Mouse (Mus musculus): ENCODE results near the gene Ccnt2.

The Ccnt2 gene

DNA sequence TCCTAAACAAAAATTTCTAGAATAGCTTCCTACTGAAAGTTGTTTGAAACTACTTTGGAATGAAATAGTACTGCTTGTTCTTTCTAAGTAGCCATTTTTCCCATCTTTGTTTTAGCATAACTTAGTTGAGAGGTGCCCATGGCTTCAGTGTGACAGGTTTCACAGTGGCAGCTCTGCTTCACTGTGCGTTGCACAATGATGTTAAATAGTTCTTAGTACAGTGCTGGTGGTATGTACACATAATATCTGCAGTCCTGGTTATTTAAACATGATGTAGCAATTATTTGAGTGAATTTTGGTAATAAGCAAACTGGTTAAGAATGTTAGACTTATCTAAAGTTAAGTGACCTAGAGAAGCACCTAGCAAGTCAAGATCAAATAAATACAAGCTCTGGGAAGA lies 19.5 kb downstream of the Ccnt2 start:
- no peak for DNase-seq (ENCODE audit: low spot score)

DNA sequence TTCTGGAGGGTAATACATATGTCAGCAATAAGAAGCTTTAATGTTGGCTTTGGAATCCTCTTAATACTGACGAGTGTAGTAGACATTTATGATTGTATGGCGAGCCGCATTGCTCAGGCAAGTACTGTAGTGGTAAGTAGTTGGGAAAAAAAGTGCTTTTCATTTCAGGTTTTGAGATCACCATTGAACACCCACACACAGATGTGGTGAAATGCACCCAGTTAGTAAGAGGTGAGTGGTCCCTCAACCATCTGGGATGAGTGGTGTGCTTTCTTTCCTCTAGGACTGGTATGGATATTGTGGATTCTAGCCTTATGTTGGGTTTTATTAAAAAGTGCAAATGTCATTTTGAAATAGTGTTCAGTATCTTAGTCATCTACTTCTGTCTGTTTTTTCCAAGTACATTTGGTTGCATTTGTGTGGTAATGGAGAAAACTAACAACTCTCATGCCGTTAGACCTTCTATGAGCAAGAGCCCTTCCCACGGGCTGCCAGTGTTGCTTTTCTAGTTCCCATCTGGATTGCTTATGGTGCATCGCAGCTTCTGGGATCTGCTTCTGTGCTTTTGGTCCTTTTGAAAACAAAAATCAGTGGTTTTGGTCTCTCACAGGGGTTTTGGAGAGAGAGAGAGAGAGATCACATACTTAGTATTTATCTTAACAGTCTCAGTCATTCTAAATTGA lies 21.3 kb downstream of the Ccnt2 start:
- DNase-seq (ENCODE audit: low spot score): no peak

DNA sequence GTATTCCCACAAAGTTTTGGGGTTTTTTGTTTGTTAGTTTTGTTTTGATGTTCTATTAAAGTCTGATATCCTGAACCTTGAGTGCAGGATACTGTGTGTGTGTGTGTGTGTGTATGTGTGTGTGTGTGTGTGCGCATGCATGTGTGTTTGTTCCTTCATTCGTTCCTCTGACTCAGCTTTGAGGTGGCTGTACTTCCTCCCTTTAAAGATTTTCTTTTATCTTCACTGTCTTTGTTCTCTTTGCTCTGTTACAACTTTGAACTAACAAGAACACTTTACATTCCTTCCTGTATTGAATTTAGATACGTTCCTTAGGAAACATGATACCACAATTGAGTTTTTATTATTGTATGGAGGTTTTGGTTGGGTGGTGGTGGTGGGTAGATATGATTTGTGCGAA lies 22.4 kb downstream of the Ccnt2 start:
- DNase-seq (ENCODE audit: low spot score): no peak

DNA sequence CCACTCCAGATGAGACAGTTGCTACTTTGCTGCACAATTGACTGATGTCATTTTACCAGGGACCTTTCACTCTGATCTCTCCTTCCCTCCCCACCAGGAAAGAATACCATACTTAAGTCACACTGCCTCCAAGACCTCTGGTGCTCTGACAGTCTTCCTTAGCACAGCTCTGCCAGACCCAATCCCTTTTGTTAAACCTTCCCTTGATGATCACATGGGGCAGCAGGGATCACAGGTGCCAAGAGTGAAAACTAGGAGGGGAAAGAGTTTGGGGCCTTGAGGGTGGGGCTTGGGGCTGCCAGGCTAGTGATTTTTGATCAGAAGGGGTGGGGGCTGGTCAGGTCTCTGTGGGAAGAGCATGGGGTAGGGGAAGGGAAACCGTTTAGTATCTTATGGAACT lies 22.8 kb downstream of the Ccnt2 start:
- DNase-seq (ENCODE audit: low spot score): no peak

DNA sequence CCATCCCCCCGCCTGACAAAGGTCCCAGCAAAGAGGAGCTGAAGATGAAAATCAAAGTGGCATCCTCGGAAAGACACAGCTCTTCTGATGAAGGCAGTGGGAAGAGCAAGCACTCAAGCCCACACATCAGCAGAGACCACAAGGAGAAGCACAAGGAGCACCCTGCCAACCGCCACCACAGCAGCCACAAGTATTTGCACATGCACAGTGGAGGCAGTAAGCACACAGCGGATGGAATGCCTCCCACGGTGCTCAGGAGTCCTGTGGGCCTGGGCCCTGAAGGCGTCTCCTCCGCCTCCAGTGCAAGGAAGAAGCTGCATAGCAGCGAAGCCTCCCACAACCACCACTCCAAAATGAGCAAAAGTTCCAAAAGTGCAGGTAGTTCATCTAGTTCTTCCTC lies 29.0 kb downstream of the Ccnt2 start:
- DNase-seq (ENCODE audit: low spot score): no peak

DNA sequence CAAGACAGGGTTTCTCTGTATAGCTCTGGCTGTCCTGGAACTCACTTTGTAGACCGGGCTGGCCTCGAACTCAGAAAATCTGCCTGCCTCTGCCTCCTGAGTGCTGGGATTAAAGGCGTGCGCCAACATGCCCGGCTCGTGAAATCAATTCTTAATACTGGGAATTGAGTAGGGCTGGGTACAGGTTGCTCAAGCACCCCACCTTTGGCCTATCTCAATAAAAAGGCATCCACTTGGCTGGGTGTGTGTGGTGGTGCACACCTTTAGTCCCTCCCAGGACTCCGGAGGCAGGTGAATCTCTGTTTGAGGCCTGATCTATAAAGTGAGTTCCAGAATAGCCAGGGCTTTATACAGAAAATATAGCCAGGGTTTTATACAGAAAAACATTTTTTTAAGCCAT lies 34.7 kb downstream of the Ccnt2 start:
- DNase-seq (ENCODE audit: low spot score): no peak

DNA sequence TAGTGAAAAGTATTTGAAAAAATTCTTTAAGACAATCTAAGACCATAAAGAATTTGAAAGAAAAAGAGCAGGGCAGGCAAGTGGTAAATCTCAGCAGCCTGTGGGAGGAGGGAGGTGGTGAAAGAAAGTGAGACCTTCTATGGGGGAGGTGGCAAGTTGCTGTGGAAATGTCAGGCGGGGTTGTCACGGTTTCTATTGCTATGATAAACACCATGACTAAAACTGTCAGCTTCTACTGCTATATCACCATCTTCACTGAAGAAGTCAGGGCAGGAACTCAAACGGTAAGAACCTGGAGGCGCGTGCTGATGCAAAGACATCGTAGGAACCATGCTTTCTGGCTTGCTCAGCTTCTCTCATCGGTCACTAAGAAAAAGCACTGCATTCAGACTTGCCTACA lies 39.0 kb downstream of the Ccnt2 start:
- DNase-seq (ENCODE audit: low spot score): no peak

DNA sequence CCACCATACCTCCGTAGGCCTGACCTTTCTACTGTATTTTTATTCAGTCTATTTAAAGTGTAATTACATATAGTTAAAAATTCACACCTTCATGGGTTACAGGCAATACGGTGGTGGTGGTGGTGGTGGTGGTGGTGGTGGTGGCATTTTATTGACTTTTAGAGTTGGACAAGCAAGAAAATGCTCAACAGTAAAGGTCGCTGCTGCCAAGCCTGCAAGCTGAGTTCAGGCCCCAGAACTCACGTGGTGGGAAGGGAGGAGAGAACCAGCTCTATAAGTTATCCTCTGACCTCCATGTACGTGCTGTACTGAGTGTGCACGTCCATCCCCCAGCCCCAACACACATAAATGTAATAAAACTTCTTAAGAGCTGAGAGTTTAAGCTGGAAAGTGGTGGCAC lies 42.4 kb downstream of the Ccnt2 start:
- DNase-seq (ENCODE audit: low spot score): no peak

DNA sequence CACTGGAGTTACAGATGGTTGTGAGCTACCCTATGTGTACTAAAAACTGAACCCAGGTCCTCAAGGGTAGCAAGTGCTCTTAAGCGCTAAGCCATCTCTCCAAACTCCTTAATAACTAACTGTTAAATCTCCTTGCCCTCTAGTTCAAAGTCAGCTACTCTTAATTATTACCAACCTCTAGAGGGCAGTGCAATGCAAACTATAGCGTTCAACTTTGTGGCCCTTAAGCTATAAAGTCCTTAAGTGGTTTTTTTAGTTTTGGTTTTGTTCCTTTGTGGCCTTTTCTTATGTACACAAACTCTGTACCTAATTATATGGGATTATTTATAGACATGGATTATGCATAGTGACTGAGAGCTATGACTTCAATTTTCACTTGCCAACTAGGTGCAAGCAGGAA lies 53.4 kb downstream of the Ccnt2 start:
- DNase-seq (ENCODE audit: low spot score): peak; percentile 59

DNA sequence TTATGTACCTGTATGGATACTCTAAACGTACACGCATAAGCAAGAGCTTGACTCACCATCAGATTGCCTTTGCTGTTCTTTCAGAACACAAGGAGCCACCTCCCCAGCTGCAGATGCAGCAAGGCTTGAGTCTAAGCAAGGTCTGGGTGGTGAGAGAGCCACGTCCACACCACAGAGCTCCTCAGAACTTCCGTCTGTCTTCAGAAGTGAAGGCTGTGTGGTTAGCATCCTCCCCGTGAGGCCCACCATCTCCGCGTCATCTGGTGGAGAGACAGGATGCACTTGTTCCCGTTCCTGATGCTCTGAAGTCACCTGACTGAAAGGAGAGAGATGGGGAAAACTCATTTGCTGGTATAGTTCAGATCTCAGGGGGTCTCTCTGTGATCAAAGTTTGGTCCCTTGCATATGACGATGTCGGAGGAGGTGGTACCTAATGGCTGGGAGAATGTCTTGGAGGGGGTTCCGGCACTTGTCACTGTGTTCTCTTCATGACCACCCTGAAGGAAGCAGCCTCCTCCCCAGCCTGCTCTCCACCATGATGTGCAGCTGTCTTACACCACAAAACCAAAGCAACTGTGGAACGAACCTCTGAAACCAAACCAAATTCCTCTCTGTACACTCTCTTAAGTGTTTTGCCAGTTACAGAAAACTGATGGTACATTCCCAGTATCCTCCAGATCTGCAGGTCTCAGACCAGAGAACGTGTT lies 56.4 kb downstream of the Ccnt2 start:
- no peak for DNase-seq (ENCODE audit: low spot score)

DNA sequence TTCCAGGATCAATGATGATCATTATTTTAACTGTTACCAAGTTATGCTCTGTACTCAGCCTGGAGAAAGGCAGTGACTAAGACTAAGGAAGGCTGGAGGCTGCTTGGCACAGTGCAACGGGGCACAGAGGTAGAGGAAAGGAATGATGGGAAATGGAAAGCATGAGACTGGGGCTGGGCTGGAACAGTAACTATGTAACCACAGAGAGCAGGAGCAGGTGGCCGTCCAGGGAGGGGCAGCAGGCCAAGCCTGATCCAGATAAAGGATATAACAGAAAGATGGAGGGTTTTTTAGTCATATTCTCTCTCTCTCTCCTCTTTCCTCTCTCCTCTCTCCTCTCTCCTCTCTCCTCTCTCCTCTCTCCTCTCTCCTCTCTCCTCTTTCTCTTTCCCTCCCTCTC lies 59.8 kb downstream of the Ccnt2 start:
- DNase-seq (ENCODE audit: low spot score): no peak

DNA sequence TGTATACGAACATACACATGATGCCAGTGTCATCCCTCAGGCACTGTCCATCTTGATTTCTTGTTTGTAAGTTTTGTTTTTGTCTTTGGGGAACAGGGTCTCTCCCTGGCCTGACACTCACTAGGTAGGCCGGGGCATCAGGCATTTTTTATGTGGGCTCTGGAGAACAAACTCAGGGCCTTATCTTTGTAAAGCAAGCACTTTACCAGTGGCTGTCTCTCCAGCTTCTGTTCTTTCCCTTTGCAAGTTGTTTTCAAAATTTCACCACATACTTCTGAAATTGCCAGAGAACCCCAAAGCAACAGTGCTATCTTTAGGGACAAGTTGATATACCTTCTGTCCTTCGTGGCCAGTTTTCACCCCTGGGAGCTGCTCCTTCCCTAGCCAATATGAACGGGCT lies 60.2 kb downstream of the Ccnt2 start:
- no peak for DNase-seq (ENCODE audit: low spot score)

DNA sequence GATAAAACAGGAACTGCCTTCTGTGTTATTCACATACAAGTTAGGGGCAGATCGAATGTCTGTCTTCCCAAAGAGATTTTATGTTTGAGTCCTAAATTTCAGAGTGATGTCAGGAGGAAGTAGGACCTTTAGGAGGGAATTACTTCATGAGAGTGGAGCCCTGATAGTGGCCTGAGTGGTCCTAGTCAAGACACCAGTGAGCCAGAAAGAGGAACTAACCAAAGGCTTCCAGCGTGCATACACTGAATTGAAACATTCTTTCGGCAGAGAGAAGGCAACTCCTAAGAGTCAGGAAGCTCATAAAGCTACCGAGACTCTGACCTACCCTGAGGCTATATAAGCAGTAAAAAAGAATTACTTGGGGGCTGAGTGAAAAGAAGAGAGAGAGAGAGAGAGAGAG lies 62.7 kb downstream of the Ccnt2 start:
- DNase-seq (ENCODE audit: low spot score): no peak

DNA sequence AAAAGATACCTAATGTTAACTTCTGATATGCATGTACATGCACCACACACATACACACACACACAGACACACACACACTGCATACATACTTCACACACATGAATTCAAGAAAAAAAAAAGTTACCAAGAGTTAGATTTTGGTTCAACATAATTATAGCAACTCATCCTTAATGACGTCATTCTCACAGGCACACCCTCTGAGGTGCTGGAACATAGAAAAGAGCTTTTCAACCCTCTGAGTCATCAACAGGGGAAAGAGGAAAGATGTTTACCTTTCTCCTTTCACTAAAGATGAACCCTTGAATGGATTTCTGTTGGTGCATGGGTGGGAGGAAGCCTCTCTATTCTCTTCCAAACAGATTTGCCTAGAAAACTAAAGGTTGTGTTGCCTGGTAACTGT lies 64.6 kb downstream of the Ccnt2 start:
- DNase-seq (ENCODE audit: low spot score): no peak

DNA sequence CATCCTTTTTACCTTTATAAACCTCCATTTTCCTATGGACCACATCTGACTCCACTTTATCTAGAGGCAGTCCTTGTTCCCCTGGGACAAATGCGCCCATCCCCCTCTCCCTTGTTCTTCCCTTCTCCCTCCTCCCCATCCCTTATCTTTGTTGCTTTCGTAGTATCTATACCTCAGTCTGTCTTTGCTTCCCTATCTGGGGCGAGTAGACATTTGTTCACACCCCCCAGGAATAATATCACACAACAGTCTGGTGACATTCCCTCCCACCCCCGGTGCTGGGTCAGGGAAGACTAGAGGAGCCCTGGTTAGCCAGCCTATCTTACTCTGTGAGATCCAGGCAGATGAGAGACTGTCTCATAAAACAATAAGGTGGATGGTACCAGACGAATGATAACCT lies 71.5 kb downstream of the Ccnt2 start:
- DNase-seq (ENCODE audit: low spot score): no peak

DNA sequence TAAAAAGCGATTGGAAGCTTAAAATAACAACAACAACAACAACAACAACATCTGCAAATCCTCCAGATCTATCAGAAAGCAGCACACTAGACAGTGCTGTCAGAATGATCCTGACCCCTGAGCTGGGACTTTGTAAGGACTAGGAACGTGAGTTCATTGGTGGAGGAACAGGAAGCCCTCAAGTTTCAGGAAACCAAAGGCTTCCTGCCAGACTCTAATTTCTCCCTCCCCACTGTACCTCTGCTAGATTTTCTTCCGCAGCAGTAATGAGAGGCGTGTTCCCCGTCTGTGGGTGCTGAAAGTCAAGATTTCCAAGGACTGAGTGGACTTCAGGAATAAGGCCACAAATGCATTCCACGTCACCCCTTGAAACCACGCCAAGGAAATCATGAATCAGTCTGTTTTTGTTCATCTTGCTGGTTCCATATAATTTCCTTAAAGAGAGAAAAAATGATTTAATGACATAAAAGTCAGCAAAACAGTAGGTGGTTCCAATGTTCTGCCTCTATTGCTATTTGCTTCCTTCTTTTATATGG lies 76.2 kb downstream of the Ccnt2 start:
- no peak for DNase-seq (ENCODE audit: low spot score)

DNA sequence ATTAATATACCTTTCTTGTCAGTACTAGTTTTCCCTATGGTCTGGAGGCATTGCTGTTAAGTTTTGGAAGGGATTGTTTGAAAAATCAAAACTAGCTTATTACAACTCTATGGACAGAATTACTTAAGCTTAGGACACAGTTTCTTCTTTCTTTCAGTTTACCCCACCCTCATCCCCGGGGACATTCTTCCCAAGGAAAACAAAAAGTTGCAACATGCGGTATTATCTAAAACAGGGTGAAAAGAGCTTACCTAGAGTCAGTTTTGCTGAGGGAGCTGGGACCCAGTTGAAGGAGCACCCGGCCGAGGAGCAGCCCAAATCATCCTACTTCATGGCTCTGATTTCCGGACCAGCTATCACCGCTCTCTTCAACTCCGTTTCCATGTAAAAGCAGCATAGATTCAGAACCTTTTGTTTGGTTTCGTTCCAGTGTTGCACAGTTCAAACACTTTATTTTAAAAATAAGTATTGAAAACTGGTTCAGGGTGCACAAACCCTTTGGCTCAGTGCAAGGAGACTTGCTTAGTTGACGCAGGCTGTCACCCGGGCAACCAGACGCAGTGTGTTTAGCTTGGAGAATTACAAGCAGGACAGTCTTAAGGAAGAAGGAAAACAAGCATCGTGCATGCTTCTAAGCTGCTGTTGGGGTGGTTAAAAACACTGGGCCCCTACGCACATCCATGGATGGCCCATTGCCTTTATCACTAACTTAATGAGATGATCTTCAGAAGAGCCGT lies 80.7 kb downstream of the Ccnt2 start, which contains the start of gene Map3k19:
Map3k19 (minus strand) TSS at position 546 of the 737 bp plus-strand sequence.
- no peak for DNase-seq (ENCODE audit: low spot score)
